Mouse (Mus musculus): Measurements from ENCODE around the gene Gm11937. TPM values are rescaled to one million over a fixed set of nuclear protein-coding genes. Genes with fewer than 3 reads are reported as not detected.

Gm11937 gene
- polyA plus RNA-seq, 1 experiment from 2014 or later: not detected

- Histone ChIP-seq H3K9ac (ENCODE audit: low read depth, low read length) (no peak overlapping the region), H3K4me1 (replicated peaks; ENCODE audit: control insufficient read depth, insufficient read depth, low read length) (no peaks in the 10 kb centered on the region), H3K4me3 (ENCODE audit: low read depth, low read length) (no peak overlapping the region), H3K4me2 (replicated peaks; ENCODE audit: low read depth) (peak overlapping the region; percentile 38; the same call in 1 of the 2 replicates), H3K27ac (ENCODE audit: low read depth, low read length) (no peak overlapping the region), H3K27me3 (replicated peaks; ENCODE audit: control insufficient read depth, insufficient read depth, low read length) (no peaks in the 10 kb centered on the region), H3K36me3 (ENCODE audit: control insufficient read depth, insufficient read depth) (no peaks in the 10 kb centered on the region), H3K9me3 (ENCODE audit: control insufficient read depth) (no peaks in the 10 kb centered on the region)
- 0 out of 2 replicates have a peak, but pooled peaks have one; percentile 59 for ATAC-seq
- peak; percentile 93 for TF ChIP-seq CTCF (IDR thresholded peaks at IDR 0.05; ENCODE audit: low read depth)
- WGBS: 1% methylated on average over 7 of the region's 7 CpGs
Measured at GRCm38 (mm10) chr11:99574106-99574505, 35.9 kb downstream of the Gm11937 start.

GRCm38 (mm10) chr11:99573164-99573563 lies 36.8 kb downstream of the Gm11937 start:
- Histone ChIP-seq H3K36me3 (ENCODE audit: control insufficient read depth, insufficient read depth) (no peaks in the 10 kb centered on the region), H3K9me3 (ENCODE audit: control insufficient read depth) (no peaks in the 10 kb centered on the region), H3K4me2 (replicated peaks; ENCODE audit: low read depth) (no peak overlapping the region), H3K9ac (ENCODE audit: low read depth, low read length) (no peak overlapping the region), H3K27ac (ENCODE audit: low read depth, low read length) (no peak overlapping the region), H3K27me3 (replicated peaks; ENCODE audit: control insufficient read depth, insufficient read depth, low read length) (no peaks in the 10 kb centered on the region), H3K4me1 (replicated peaks; ENCODE audit: control insufficient read depth, insufficient read depth, low read length) (no peaks in the 10 kb centered on the region), H3K4me3 (ENCODE audit: low read depth, low read length) (no peak overlapping the region)
- ATAC-seq: no peak
- 68% methylated on average over 4 of the region's 4 CpGs for WGBS
- TF ChIP-seq CTCF (IDR thresholded peaks at IDR 0.05; ENCODE audit: low read depth): no peak

- Histone ChIP-seq H3K9ac (ENCODE audit: low read depth, low read length) (no peak within 1 kb of the TSS), H3K27me3 (replicated peaks; ENCODE audit: control insufficient read depth, insufficient read depth, low read length) (no peaks in the 10 kb centered on the region), H3K27ac (ENCODE audit: low read depth, low read length) (no peak within 1 kb of the TSS), H3K4me1 (replicated peaks; ENCODE audit: control insufficient read depth, insufficient read depth, low read length) (no peaks in the 10 kb centered on the region), H3K9me3 (ENCODE audit: control insufficient read depth) (no peaks in the 10 kb centered on the region), H3K4me3 (ENCODE audit: low read depth, low read length) (no peak within 1 kb of the TSS), H3K4me2 (replicated peaks; ENCODE audit: low read depth) (no peak within 1 kb of the TSS), H3K36me3 (ENCODE audit: control insufficient read depth, insufficient read depth) (no peaks in the 10 kb centered on the region)
- no peak for TF ChIP-seq CTCF (IDR thresholded peaks at IDR 0.05; ENCODE audit: low read depth)
- 54% methylated on average over 7 of the region's 7 CpGs for WGBS
- peak; percentile 54; the same call in 1 of the 2 replicates for ATAC-seq
Measured at GRCm38 (mm10) chr11:99566530-99566929, 43.5 kb downstream of the Gm11937 start, which contains the start of gene Krtap3-1. TSS of gene Krtap3-1 (minus strand) at chr11:99566630.

GRCm38 (mm10) chr11:99562580-99562979 lies 47.4 kb downstream of the Gm11937 start:
- Histone ChIP-seq H3K9ac (ENCODE audit: low read depth, low read length) (no peak overlapping the region), H3K4me3 (ENCODE audit: low read depth, low read length) (no peak overlapping the region), H3K27ac (ENCODE audit: low read depth, low read length) (no peak overlapping the region), H3K36me3 (ENCODE audit: control insufficient read depth, insufficient read depth) (no peaks in the 10 kb centered on the region), H3K27me3 (replicated peaks; ENCODE audit: control insufficient read depth, insufficient read depth, low read length) (no peaks in the 10 kb centered on the region), H3K9me3 (ENCODE audit: control insufficient read depth) (no peaks in the 10 kb centered on the region), H3K4me1 (replicated peaks; ENCODE audit: control insufficient read depth, insufficient read depth, low read length) (no peaks in the 10 kb centered on the region), H3K4me2 (replicated peaks; ENCODE audit: low read depth) (no peak overlapping the region)
- 80% methylated on average over 6 of the region's 6 CpGs for WGBS
- ATAC-seq: no peak
- no peak for TF ChIP-seq CTCF (IDR thresholded peaks at IDR 0.05; ENCODE audit: low read depth)

Other genes starting within 250 kb of the Gm11937 start
- gene Krt28, start 235.3 kb downstream of the Gm11937 start, polyA plus RNA-seq (2015; fragmentation: Nextera tagmentation; extraction: Ambion mirVana): not detected in 2 replicates
- 13.6 and 14.5 TPM in 2 replicates for gene Krt10, start 220.8 kb downstream of the Gm11937 start, polyA plus RNA-seq (2015; fragmentation: Nextera tagmentation; extraction: Ambion mirVana)
- 0.07 and 0.10 TPM in 2 replicates for gene Krt12, start 187.9 kb downstream of the Gm11937 start, polyA plus RNA-seq (2015; fragmentation: Nextera tagmentation; extraction: Ambion mirVana)
- gene Krt20, start 172.0 kb downstream of the Gm11937 start, polyA plus RNA-seq (2015; fragmentation: Nextera tagmentation; extraction: Ambion mirVana): 166 and 189 TPM in 2 replicates
- 8.0 and 9.9 TPM in 2 replicates for gene Krt23, start 117.1 kb downstream of the Gm11937 start, polyA plus RNA-seq (2015; fragmentation: Nextera tagmentation; extraction: Ambion mirVana)
- not detected in 2 replicates for gene Krt39, start 88.9 kb downstream of the Gm11937 start, polyA plus RNA-seq (2015; fragmentation: Nextera tagmentation; extraction: Ambion mirVana)
- not detected in 2 replicates for gene Krt40, start 67.0 kb downstream of the Gm11937 start, polyA plus RNA-seq (2015; fragmentation: Nextera tagmentation; extraction: Ambion mirVana)
- gene Krtap3-3, start 59.3 kb downstream of the Gm11937 start, polyA plus RNA-seq (2015; fragmentation: Nextera tagmentation; extraction: Ambion mirVana): not detected in 2 replicates
- not detected in 2 replicates for gene Krtap3-2, start 53.3 kb downstream of the Gm11937 start, polyA plus RNA-seq (2015; fragmentation: Nextera tagmentation; extraction: Ambion mirVana)
- not detected in 2 replicates for gene Gm11939, start 50.7 kb downstream of the Gm11937 start, polyA plus RNA-seq (2015; fragmentation: Nextera tagmentation; extraction: Ambion mirVana)
- gene Krtap3-1, start 43.6 kb downstream of the Gm11937 start, polyA plus RNA-seq (2015; fragmentation: Nextera tagmentation; extraction: Ambion mirVana): 3.4 and 4.2 TPM in 2 replicates
- not detected in 2 replicates for gene Krtap1-5, start 29.2 kb downstream of the Gm11937 start, polyA plus RNA-seq (2015; fragmentation: Nextera tagmentation; extraction: Ambion mirVana)
- not detected in 2 replicates for gene Krtap1-4, start 26.5 kb downstream of the Gm11937 start, polyA plus RNA-seq (2015; fragmentation: Nextera tagmentation; extraction: Ambion mirVana)
- not detected in 2 replicates for gene Krtap1-3, start 18.9 kb downstream of the Gm11937 start, polyA plus RNA-seq (2015; fragmentation: Nextera tagmentation; extraction: Ambion mirVana)
- gene Krtap9-3, start 12.1 kb downstream of the Gm11937 start, polyA plus RNA-seq (2015; fragmentation: Nextera tagmentation; extraction: Ambion mirVana): not detected in 2 replicates
- gene Gm11938, start 6.9 kb downstream of the Gm11937 start, polyA plus RNA-seq (2015; fragmentation: Nextera tagmentation; extraction: Ambion mirVana): not detected in 2 replicates
- not detected in 2 replicates for gene Krtap2-4, start 4.7 kb upstream of the Gm11937 start, polyA plus RNA-seq (2015; fragmentation: Nextera tagmentation; extraction: Ambion mirVana)
- not detected in 2 replicates for gene Gm11562, start 10.2 kb upstream of the Gm11937 start, polyA plus RNA-seq (2015; fragmentation: Nextera tagmentation; extraction: Ambion mirVana)
- gene Krtap4-1, start 18.0 kb upstream of the Gm11937 start, polyA plus RNA-seq (2015; fragmentation: Nextera tagmentation; extraction: Ambion mirVana): not detected in 2 replicates
- gene Krtap4-2, start 24.9 kb upstream of the Gm11937 start, polyA plus RNA-seq (2015; fragmentation: Nextera tagmentation; extraction: Ambion mirVana): not detected in 2 replicates
- gene Krtap4-7, start 33.9 kb upstream of the Gm11937 start, polyA plus RNA-seq (2015; fragmentation: Nextera tagmentation; extraction: Ambion mirVana): not detected in 2 replicates
- not detected in 2 replicates for gene Gm11555, start 40.0 kb upstream of the Gm11937 start, polyA plus RNA-seq (2015; fragmentation: Nextera tagmentation; extraction: Ambion mirVana)
- not detected in 2 replicates for gene Gm11563, start 48.8 kb upstream of the Gm11937 start, polyA plus RNA-seq (2015; fragmentation: Nextera tagmentation; extraction: Ambion mirVana)
- gene Krtap4-6, start 55.8 kb upstream of the Gm11937 start, polyA plus RNA-seq (2015; fragmentation: Nextera tagmentation; extraction: Ambion mirVana): not detected in 2 replicates
- gene Gm14190, start 80.6 kb upstream of the Gm11937 start, polyA plus RNA-seq (2015; fragmentation: Nextera tagmentation; extraction: Ambion mirVana): not detected in 2 replicates
- gene Gm14180, start 124.1 kb upstream of the Gm11937 start, polyA plus RNA-seq (2015; fragmentation: Nextera tagmentation; extraction: Ambion mirVana): not detected in 2 replicates
- not detected in 2 replicates for gene Gm11595, start 162.7 kb upstream of the Gm11937 start, polyA plus RNA-seq (2015; fragmentation: Nextera tagmentation; extraction: Ambion mirVana)
- not detected in 2 replicates for gene Krtap4-8, start 170.5 kb upstream of the Gm11937 start, polyA plus RNA-seq (2015; fragmentation: Nextera tagmentation; extraction: Ambion mirVana)
- not detected in 2 replicates for gene Krtap4-9, start 175.0 kb upstream of the Gm11937 start, polyA plus RNA-seq (2015; fragmentation: Nextera tagmentation; extraction: Ambion mirVana)
- not detected in 2 replicates for gene Gm11596, start 183.3 kb upstream of the Gm11937 start, polyA plus RNA-seq (2015; fragmentation: Nextera tagmentation; extraction: Ambion mirVana)
- gene Gm11569, start 188.7 kb upstream of the Gm11937 start, polyA plus RNA-seq (2015; fragmentation: Nextera tagmentation; extraction: Ambion mirVana): not detected in 2 replicates
- gene Gm11554, start 194.3 kb upstream of the Gm11937 start, polyA plus RNA-seq (2015; fragmentation: Nextera tagmentation; extraction: Ambion mirVana): not detected in 2 replicates
- not detected in 2 replicates for gene Krtap4-13, start 199.7 kb upstream of the Gm11937 start, polyA plus RNA-seq (2015; fragmentation: Nextera tagmentation; extraction: Ambion mirVana)
- not detected in 2 replicates for gene Gm11564, start 205.5 kb upstream of the Gm11937 start, polyA plus RNA-seq (2015; fragmentation: Nextera tagmentation; extraction: Ambion mirVana)
- not detected in 2 replicates for gene 2300003K06Rik, start 227.9 kb upstream of the Gm11937 start, polyA plus RNA-seq (2015; fragmentation: Nextera tagmentation; extraction: Ambion mirVana)
- gene Krtap4-16, start 241.4 kb upstream of the Gm11937 start, polyA plus RNA-seq (2015; fragmentation: Nextera tagmentation; extraction: Ambion mirVana): 0.16 TPM in 1 of 2 replicates, not detected in the other
- not detected in 2 replicates for gene Gm11568, start 247.7 kb upstream of the Gm11937 start, polyA plus RNA-seq (2015; fragmentation: Nextera tagmentation; extraction: Ambion mirVana)